Mouse (Mus musculus): ENCODE data around the gene Snx22. TPM values are rescaled to one million over a fixed set of nuclear protein-coding genes. Genes with fewer than 3 reads are reported as not detected.

Snx22 gene
- total and polyA plus RNA-seq, 3 experiments: 0.39 to 11.4 TPM; not detected in 1

DNA sequence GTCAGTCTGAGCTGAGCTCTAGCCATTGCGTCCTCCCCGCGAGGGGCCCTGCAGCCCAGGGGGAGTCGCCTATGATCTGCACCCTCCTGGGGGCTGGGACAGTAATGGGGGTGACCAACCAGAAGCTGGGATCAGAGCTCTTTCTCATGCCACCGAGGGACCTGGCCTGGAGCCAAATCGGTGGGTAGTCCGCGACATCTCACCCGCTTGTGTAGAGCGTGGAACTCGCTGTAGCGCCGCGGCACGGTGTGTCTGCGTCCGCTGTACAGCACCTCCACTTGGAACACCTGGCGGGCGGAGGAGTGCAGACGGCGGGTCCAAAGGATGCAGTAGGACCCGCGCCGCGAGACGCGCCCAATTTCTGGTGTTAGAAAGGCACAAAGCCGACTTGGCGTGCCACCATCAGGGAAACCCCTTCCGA lies 538 bp downstream of the Snx22 start:
- H3K4me2 ChIP-seq (ENCODE audit: insufficient read depth, low read depth, poor library complexity, severe bottlenecking): peak overlapping the region; percentile 53
- H3K9ac ChIP-seq (ENCODE audit: insufficient read depth, low read depth): peak overlapping the region; percentile 24; the same call in 1 of the 2 replicates
- no peak for DNase-seq (ENCODE audit: extremely low read depth)
- H3K4me1 ChIP-seq (ENCODE audit: control insufficient read depth in 1 of 2, insufficient read depth in 2 of 2): peaks cover 23 to 36% of the 10 kb centered on the region in 2 experiments
- H3K27ac ChIP-seq (ENCODE audit: insufficient read depth, low read depth): no peak overlapping the region
- peak overlapping the region; percentile 21 to 56 (median 45) for H3K4me3 ChIP-seq (replicated peaks in 1 of 3; ENCODE audit: low read depth in 2 of 3, low read length in 2 of 3, poor library complexity in 1 of 3)
- H3K79me2 ChIP-seq (replicated peaks; ENCODE audit: control insufficient read depth, extremely low read depth, insufficient read depth, poor library complexity, severe bottlenecking): no peaks in the 10 kb centered on the region
- dilution Hi-C loops (cut with MboI; ENCODE audit: extremely low pct_ligation_motif_present, extremely low pct_unique_long_range_greater_than_20kb, low sequenced_read_pairs) (no loop called here), in situ Hi-C loops (cut with MboI; ENCODE audit: low pct_ligation_motif_present, low pct_unique_long_range_greater_than_20kb, low sequenced_read_pairs) (no loop called here)
- H3K9me3 ChIP-seq (replicated peaks; ENCODE audit: low read length): peaks cover 11% of the 10 kb centered on the region
- no peaks in the 10 kb centered on the region for H3K27me3 ChIP-seq (replicated peaks)
- H3K36me3 ChIP-seq (replicated peaks in 1 of 2; ENCODE audit: control insufficient read depth in 1 of 2, insufficient read depth in 1 of 2, low read length in 1 of 2): peaks cover 30 to 32% of the 10 kb centered on the region in 2 experiments
- TF ChIP-seq PAX5 (IDR thresholded peaks at IDR 0.05; ENCODE audit: low read length): no peak
- no peak for TF ChIP-seq USF1 (IDR thresholded peaks at IDR 0.05; ENCODE audit: low read depth, low read length)
- no peak for TF ChIP-seq JUND (conservative IDR thresholded peaks at IDR 0.05; ENCODE audit: low read depth, low read length)
- no peak for TF ChIP-seq MAZ (IDR thresholded peaks at IDR 0.05; ENCODE audit: low read depth, low read length)
- TF ChIP-seq MAX (IDR thresholded peaks at IDR 0.05; ENCODE audit: low read length): no peak

GRCm38 (mm10) chr9:66068056-66068455 lies 1.5 kb downstream of the Snx22 start:
- H3K4me1 ChIP-seq (ENCODE audit: control insufficient read depth in 1 of 2, insufficient read depth in 2 of 2): peaks cover 22 to 31% of the 10 kb centered on the region in 2 experiments
- H3K36me3 ChIP-seq (replicated peaks in 1 of 2; ENCODE audit: control insufficient read depth in 1 of 2, insufficient read depth in 1 of 2, low read length in 1 of 2): peaks cover 36 to 41% of the 10 kb centered on the region in 2 experiments
- dilution Hi-C loops (cut with MboI; ENCODE audit: extremely low pct_ligation_motif_present, extremely low pct_unique_long_range_greater_than_20kb, low sequenced_read_pairs) (no loop called here), in situ Hi-C loops (cut with MboI; ENCODE audit: low pct_ligation_motif_present, low pct_unique_long_range_greater_than_20kb, low sequenced_read_pairs) (no loop called here)
- H3K4me2 ChIP-seq (ENCODE audit: insufficient read depth, low read depth, poor library complexity, severe bottlenecking): 0 out of 2 replicates have a peak overlapping the region, but pooled peaks have one; percentile 43
- TF ChIP-seq PAX5 (IDR thresholded peaks at IDR 0.05; ENCODE audit: low read length) (no peak), NELFE (IDR thresholded peaks at IDR 0.05; ENCODE audit: low read depth, low read length) (0 out of 2 replicates have a peak, but pooled peaks have one; percentile 18)
- no peak for DNase-seq (ENCODE audit: extremely low read depth)
- no peak overlapping the region for H3K9ac ChIP-seq (ENCODE audit: insufficient read depth, low read depth)
- peaks cover 11% of the 10 kb centered on the region for H3K9me3 ChIP-seq (replicated peaks; ENCODE audit: low read length)
- no peaks in the 10 kb centered on the region for H3K27me3 ChIP-seq (replicated peaks)
- no peaks in the 10 kb centered on the region for H3K79me2 ChIP-seq (replicated peaks; ENCODE audit: control insufficient read depth, extremely low read depth, insufficient read depth, poor library complexity, severe bottlenecking)
- no peak overlapping the region for H3K4me3 ChIP-seq (replicated peaks in 1 of 3; ENCODE audit: low read depth in 2 of 3, low read length in 2 of 3, poor library complexity in 1 of 3)
- H3K27ac ChIP-seq (ENCODE audit: insufficient read depth, low read depth): peak overlapping the region; percentile 2; the same call in 1 of the 2 replicates

GRCm38 (mm10) chr9:66067542-66067941 lies 2.0 kb downstream of the Snx22 start:
- no peaks in the 10 kb centered on the region for H3K79me2 ChIP-seq (replicated peaks; ENCODE audit: control insufficient read depth, extremely low read depth, insufficient read depth, poor library complexity, severe bottlenecking)
- in situ Hi-C loops (cut with MboI; ENCODE audit: low pct_ligation_motif_present, low pct_unique_long_range_greater_than_20kb, low sequenced_read_pairs) (no loop called here), dilution Hi-C loops (cut with MboI; ENCODE audit: extremely low pct_ligation_motif_present, extremely low pct_unique_long_range_greater_than_20kb, low sequenced_read_pairs) (no loop called here)
- peak overlapping the region; percentile 43; the same call in 1 of the 2 replicates for H3K4me2 ChIP-seq (ENCODE audit: insufficient read depth, low read depth, poor library complexity, severe bottlenecking)
- H3K4me1 ChIP-seq (ENCODE audit: control insufficient read depth in 1 of 2, insufficient read depth in 2 of 2): peaks cover 17 to 31% of the 10 kb centered on the region in 2 experiments
- peak; percentile 89 for DNase-seq (ENCODE audit: extremely low read depth)
- TF ChIP-seq TCF12 (IDR thresholded peaks at IDR 0.05; ENCODE audit: low read depth, low read length) (no peak), ETS1 (conservative IDR thresholded peaks at IDR 0.05; ENCODE audit: low read depth, low read length) (peak; percentile 30; the same call in 1 of the 2 replicates), KAT2A (IDR thresholded peaks at IDR 0.05; ENCODE audit: insufficient replicate concordance, low read length) (no peak), ZNF384 (IDR thresholded peaks at IDR 0.05; ENCODE audit: low read depth, low read length) (no peak), SMC3 (IDR thresholded peaks at IDR 0.05; ENCODE audit: low read depth, low read length) (peak; percentile 90), RAD21 (IDR thresholded peaks at IDR 0.05; ENCODE audit: low read depth, low read length) (peak; percentile 88), IRF4 (IDR thresholded peaks at IDR 0.05; ENCODE audit: low read depth, low read length) (peak; percentile 50; the same call in 1 of the 2 replicates), MEF2A (IDR thresholded peaks at IDR 0.05; ENCODE audit: borderline replicate concordance, low read depth, low read length) (0 out of 2 replicates have a peak, but pooled peaks have one; percentile 56), BHLHE40 (IDR thresholded peaks at IDR 0.05; ENCODE audit: low read depth, low read length) (no peak), HCFC1 (IDR thresholded peaks at IDR 0.05; ENCODE audit: low read depth, low read length) (no peak), MAZ (IDR thresholded peaks at IDR 0.05; ENCODE audit: low read depth, low read length) (peak; percentile 62; the same call in 1 of the 2 replicates), CTCF (conservative IDR thresholded peaks at IDR 0.05 in 1 of 2, IDR thresholded peaks at IDR 0.05 in 1 of 2; ENCODE audit: low read depth in 2 of 2, low read length in 2 of 2) (peak; percentile 72 to 93), MYC (IDR thresholded peaks at IDR 0.05; ENCODE audit: low read depth, low read length) (no peak), MAX (IDR thresholded peaks at IDR 0.05; ENCODE audit: low read length) (no peak)
- H3K27ac ChIP-seq (ENCODE audit: insufficient read depth, low read depth): peak overlapping the region; percentile 28; the same call in 1 of the 2 replicates
- peaks cover 42 to 46% of the 10 kb centered on the region in 2 experiments for H3K36me3 ChIP-seq (replicated peaks in 1 of 2; ENCODE audit: control insufficient read depth in 1 of 2, insufficient read depth in 1 of 2, low read length in 1 of 2)
- no peaks in the 10 kb centered on the region for H3K27me3 ChIP-seq (replicated peaks)
- no peak overlapping the region for H3K4me3 ChIP-seq (replicated peaks in 1 of 3; ENCODE audit: low read depth in 2 of 3, low read length in 2 of 3, poor library complexity in 1 of 3)
- peaks cover 11% of the 10 kb centered on the region for H3K9me3 ChIP-seq (replicated peaks; ENCODE audit: low read length)
- H3K9ac ChIP-seq (ENCODE audit: insufficient read depth, low read depth): no peak overlapping the region
